Mouse (Mus musculus) kidney, adult 9 months (tissue): ENCODE data around the gene Pcdh9.

Experiments used
- DNase-seq: peaks from one replicate; pipeline ENCODE4 v3.0.0; 2022

Pcdh9 gene

GRCm38 (mm10) chr14:93786234-93786633, 104.2 kb downstream of the Pcdh9 start:
- no peak for DNase-seq

DNA sequence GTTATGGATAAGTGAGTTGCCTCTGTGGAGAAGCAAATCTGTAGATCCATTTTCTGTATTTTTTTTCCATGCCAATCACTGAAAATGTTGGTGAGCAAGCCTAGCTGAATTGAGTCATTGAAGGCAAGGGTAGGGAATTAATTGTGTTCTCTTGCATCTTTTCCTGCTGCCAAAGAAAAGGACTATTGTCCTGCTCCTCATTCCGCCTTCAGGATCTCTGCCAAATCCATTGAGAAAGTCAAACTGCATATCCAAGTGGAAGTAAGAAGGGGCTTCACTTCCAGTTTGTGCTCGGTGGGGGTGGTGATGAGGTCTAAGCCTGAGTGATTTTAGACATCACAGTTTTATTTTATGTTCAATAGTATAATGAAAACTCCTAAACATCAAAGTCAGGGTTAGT, 105.4 kb downstream of the Pcdh9 start:
- no peak for DNase-seq

DNA sequence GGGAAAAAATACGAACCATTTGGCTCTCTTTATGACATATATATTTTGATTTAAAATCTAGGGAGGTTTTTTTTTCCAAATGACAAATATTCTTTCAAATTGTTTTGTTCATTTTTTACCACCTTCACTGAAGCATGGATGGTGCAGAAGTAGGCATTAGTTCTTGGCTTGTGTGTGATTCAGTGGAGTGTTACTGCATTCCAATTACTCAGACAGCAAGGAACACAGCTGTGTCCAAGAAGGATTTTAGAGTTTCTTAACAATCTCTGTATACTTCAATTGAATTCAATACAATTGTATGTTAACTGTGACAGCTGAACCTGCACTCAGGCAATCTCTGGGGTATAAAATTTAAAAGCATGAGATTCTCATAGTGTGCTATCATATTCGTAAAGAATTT, 127.6 kb downstream of the Pcdh9 start:
- DNase-seq: no peak

GRCm38 (mm10) chr14:93734077-93734673, 156.3 kb downstream of the Pcdh9 start:
- no peak for DNase-seq

DNA sequence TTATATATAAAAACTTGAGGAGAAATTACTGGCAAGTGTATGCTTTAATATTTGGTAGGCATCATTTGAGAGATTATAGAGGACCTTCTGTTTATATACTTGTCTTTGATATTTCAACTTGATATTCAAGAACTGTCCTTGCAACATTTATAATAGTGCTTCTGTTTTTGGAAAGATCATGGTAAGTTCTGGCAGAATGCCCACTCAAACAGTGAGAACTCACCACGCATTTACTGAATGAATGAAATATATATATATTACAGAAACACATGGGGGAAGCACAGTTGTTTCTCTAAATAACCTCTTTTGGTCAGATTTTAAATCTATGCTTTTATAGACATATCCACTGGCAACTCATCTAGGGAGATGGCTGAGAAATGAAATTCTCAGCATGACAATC, 164.7 kb downstream of the Pcdh9 start:
- no peak for DNase-seq

DNA sequence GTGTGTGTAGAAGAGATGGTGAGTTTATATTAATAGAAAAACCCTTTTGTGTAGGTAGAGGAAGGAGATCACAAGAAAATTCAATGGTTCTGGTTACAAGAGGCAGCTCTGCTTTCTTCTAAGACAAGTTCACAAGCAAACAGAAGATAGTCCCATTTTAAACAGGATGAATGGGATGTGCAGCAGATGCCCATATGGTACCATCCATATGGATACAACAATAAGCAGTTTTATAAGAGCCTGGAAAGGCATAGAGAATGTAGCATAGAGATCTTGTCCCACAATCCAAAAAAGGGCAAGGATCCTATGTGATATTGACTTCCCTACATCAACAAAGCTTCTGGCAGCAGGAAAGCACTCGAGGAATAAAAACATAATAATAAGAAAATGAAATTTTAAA, 171.3 kb downstream of the Pcdh9 start:
- no peak for DNase-seq

GRCm38 (mm10) chr14:93713250-93713935, 177.1 kb downstream of the Pcdh9 start:
- DNase-seq: no peak

- no peak for DNase-seq
Observed at GRCm38 (mm10) chr14:93708651-93709050, 181.8 kb downstream of the Pcdh9 start.

- DNase-seq: no peak
Observed at GRCm38 (mm10) chr14:93701385-93702101, 188.9 kb downstream of the Pcdh9 start.

- no peak for DNase-seq
Observed at GRCm38 (mm10) chr14:93700916-93701315, 189.6 kb downstream of the Pcdh9 start.

- DNase-seq: no peak
Observed at GRCm38 (mm10) chr14:93684641-93685040, 205.8 kb downstream of the Pcdh9 start.

- no peak for DNase-seq
Observed at GRCm38 (mm10) chr14:93675273-93676068, 215.0 kb downstream of the Pcdh9 start.

- DNase-seq: no peak
Observed at GRCm38 (mm10) chr14:93653986-93654757, 236.3 kb downstream of the Pcdh9 start.

DNA sequence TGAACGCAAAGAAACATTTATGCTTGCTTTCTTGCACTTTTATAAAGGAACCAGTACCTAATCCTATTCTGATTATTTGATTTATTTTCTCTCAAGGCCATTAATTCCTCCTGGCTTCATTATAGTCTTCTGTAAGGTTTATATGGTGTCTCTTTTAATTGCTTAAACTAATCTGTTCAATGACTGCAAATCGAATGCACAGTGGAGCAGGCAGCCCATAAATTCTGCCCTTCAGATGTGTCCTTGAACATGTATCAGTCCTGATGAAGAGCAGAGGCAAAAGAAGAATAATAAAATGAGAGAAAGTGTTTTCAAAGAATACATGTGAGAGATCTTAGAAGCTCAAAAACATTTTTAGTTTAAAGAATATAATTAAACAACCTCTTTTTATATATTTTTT, 263.2 kb downstream of the Pcdh9 start:
- DNase-seq: no peak

GRCm38 (mm10) chr14:93624144-93624543, 266.3 kb downstream of the Pcdh9 start:
- no peak for DNase-seq

DNA sequence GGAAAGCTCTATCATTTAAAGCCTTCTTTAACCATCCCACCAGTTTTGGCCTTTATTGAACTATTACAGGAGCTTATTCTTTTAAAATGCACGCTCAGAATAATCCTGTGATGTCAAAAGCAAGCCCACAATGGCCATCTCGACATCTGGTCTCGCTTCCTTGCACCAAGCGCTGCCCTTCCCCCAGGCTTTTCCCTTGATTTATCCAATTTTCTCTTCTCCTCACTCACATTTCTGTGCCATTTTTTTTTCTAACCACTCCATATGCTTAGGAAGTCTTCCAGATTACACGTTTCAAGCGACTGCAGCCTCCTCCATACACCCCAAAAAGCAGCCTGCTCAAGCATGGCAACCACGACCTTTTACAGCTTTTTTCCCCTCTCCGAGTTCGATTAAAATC, 269.3 kb downstream of the Pcdh9 start:
- DNase-seq: no peak

DNA sequence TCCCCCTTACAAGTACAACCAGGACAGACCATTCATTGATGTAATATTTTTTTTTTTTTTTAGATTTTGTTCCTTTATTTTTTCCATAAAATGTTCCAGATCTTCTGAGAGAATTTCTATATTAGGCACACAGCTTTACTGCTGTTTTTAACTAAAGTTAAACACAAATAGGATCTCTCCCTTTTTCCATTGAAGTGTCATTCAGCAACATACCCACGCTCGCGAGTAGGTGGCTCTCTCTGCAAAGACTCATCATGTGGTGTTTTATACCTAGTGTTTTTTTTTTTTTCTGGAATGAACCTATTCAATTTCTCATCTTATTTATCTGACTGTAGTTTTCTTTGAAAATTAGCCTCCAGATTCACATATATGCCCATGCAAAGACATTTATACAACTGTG, 282.9 kb downstream of the Pcdh9 start:
- no peak for DNase-seq

GRCm38 (mm10) chr14:93599997-93600396, 290.5 kb downstream of the Pcdh9 start:
- no peak for DNase-seq

GRCm38 (mm10) chr14:93585432-93586024, 305.0 kb downstream of the Pcdh9 start:
- no peak for DNase-seq

DNA sequence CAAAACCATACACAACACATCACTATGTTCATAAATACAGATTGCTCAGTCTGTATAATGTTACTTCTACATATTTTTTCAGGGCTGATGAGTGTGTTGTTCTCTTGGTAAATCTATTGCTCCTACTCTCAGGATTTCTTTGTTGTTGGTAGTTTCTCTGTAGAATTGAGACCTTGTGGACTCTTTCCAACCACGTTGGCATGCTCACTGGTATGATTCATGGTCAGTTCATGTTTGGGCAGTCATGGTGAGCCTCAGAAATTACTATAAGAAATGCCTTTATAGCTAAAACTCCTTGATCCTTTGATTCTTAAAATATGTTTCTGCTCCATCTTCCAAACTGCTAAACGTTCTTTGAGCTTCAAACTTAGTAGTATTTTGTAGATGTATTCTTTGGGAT, 326.1 kb downstream of the Pcdh9 start:
- no peak for DNase-seq

GRCm38 (mm10) chr14:93561577-93561976, 328.9 kb downstream of the Pcdh9 start:
- DNase-seq: no peak

GRCm38 (mm10) chr14:93553771-93554170, 336.7 kb downstream of the Pcdh9 start:
- DNase-seq: no peak
